Mouse (Mus musculus) liver, embryonic 14.5 days (tissue): ENCODE data around the gene Ephx1.

Source experiments
- CTCF ChIP-seq: IDR thresholded peaks from 2 replicates; pipeline ENCODE4 v1.5.1; 2016; ENCODE audit warnings: antibody characterized with exemption, low read depth, control low read depth
- EP300 ChIP-seq: IDR thresholded peaks from 2 replicates; pipeline ENCODE4 v1.6.1; 2016; ENCODE audit warnings: antibody characterized with exemption, low read depth

GRCm38 (mm10) chr1:180945001-180945980 is 75.4 kb downstream of the Ephx1 start:
- TF ChIP-seq EP300, result 0 out of 2 replicates have a peak, but pooled peaks have one; percentile 9
- TF ChIP-seq CTCF, result no peak
